Mouse (Mus musculus) left cerebral cortex, adult 2 months (tissue): ENCODE measurements around the gene Psme2. TPM values are rescaled to one million over a fixed set of nuclear protein-coding genes. Genes with fewer than 3 reads are reported as not detected.
A peak's percentile ranks its signal among the peaks of the same experiment; 100 is the strongest.

Experiments used
- DNase-seq, 2 experiments: peaks; one replicate each; pipeline ENCODE4 v3.0.0; 2021 to 2022; ENCODE audit warnings: low spot score in 2 of 2, mixed read lengths in 1 of 2; ENCODE audit errors: extremely low spot score in 1 of 2
- H3K27ac ChIP-seq: fragments of 200-600 bp; 2 replicates; pipeline ENCODE4 v1.8.1; 2022
- H3K4me3 ChIP-seq: fragments of 200-600 bp; 2 replicates; pipeline ENCODE4 v1.8.1; 2022
- CTCF ChIP-seq: fragments of 200-600 bp; IDR thresholded peaks from 2 replicates; pipeline ENCODE4 v1.8.1; 2022; ENCODE audit warnings: antibody characterized with exemption, mild to moderate bottlenecking, moderate library complexity
- intact Hi-C: fragments of 180-260 bp; cut with DNase I; formaldehyde crosslinking; loops from one replicate; pipeline ENCODE4 v1.15.1; 2025
- total RNA-seq, 2 experiments: library from RNA; stranded (reverse); gene quantifications; 2 replicates each; pipeline ENCODE4 v1.2.3; 2021

Gene Psme2
- total RNA-seq, 2 experiments from 2014 or later, result 46.0 to 60.3 TPM

GRCm38 (mm10) chr14:55578668-55579269 lies 12.1 kb downstream of the Psme2 start:
- intact Hi-C loops, result no loop called here
- peak overlapping the region; percentile 70 for H3K4me3 ChIP-seq
- peak overlapping the region; percentile 89 for H3K27ac ChIP-seq
- no peak for DNase-seq
- TF ChIP-seq CTCF, result no peak

GRCm38 (mm10) chr14:55577871-55578667 lies 12.8 kb downstream of the Psme2 start, which contains the start of gene Psme1:
Psme1 (plus strand) TSS chr14:55578123.
- Histone ChIP-seq H3K27ac (peak within 1 kb of the TSS; percentile 89), H3K4me3 (peak within 1 kb of the TSS; percentile 70)
- TF ChIP-seq CTCF, result no peak
- intact Hi-C loops, result no loop called here
- peak; percentile 65 to 71 for DNase-seq

GRCm38 (mm10) chr14:55576376-55576775 lies 14.5 kb downstream of the Psme2 start:
- intact Hi-C loops, result no loop called here
- H3K27ac ChIP-seq, result no peak overlapping the region
- DNase-seq, result peak in 1 of 2 experiments; percentile 28
- no peak overlapping the region for H3K4me3 ChIP-seq
- no peak for TF ChIP-seq CTCF

- no peak overlapping the region for H3K27ac ChIP-seq
- H3K4me3 ChIP-seq, result no peak overlapping the region
- no peak for TF ChIP-seq CTCF
- intact Hi-C loops, result no loop called here
- no peak for DNase-seq
These were observed 15.2 kb downstream of the Psme2 start for GRCm38 (mm10) chr14:55575711-55576110.

GRCm38 (mm10) chr14:55575302-55575701 lies 15.6 kb downstream of the Psme2 start, which contains the start of gene Fitm1:
Fitm1 (plus strand) TSS chr14:55575617.
- Histone ChIP-seq H3K4me3 (no peak within 1 kb of the TSS), H3K27ac (no peak within 1 kb of the TSS)
- DNase-seq, result no peak
- intact Hi-C loops, result no loop called here
- TF ChIP-seq CTCF, result no peak

- TF ChIP-seq CTCF, result no peak
- H3K4me3 ChIP-seq, result no peak overlapping the region
- intact Hi-C loops, result no loop called here
- H3K27ac ChIP-seq, result no peak overlapping the region
- DNase-seq, result no peak
These were observed 19.2 kb downstream of the Psme2 start for GRCm38 (mm10) chr14:55571760-55572159.

GRCm38 (mm10) chr14:55570588-55570987 lies 20.3 kb downstream of the Psme2 start:
- no peak for TF ChIP-seq CTCF
- intact Hi-C loops, result no loop called here
- DNase-seq, result no peak
- Histone ChIP-seq H3K4me3 (no peak overlapping the region), H3K27ac (no peak overlapping the region)

- TF ChIP-seq CTCF, result no peak
- Histone ChIP-seq H3K4me3 (no peak overlapping the region), H3K27ac (no peak overlapping the region)
- no peak for DNase-seq
- intact Hi-C loops, result no loop called here
These were observed 23.4 kb downstream of the Psme2 start for GRCm38 (mm10) chr14:55567496-55567895.

GRCm38 (mm10) chr14:55565748-55566147 lies 25.2 kb downstream of the Psme2 start:
- no peak overlapping the region for H3K4me3 ChIP-seq
- no peak overlapping the region for H3K27ac ChIP-seq
- DNase-seq, result no peak
- TF ChIP-seq CTCF, result no peak; the same call in none of the 2 replicates
- intact Hi-C loops, result no loop called here

GRCm38 (mm10) chr14:55563249-55563648 lies 27.7 kb downstream of the Psme2 start:
- intact Hi-C loops, result no loop called here

GRCm38 (mm10) chr14:55561860-55562259 lies 29.1 kb downstream of the Psme2 start:
- no peak for TF ChIP-seq CTCF

More at GRCm38 (mm10) chr14:55563249-55563648, 27.7 kb downstream of the Psme2 start:
- no peak for DNase-seq
- H3K27ac ChIP-seq, result no peak overlapping the region
- no peak for TF ChIP-seq CTCF
- H3K4me3 ChIP-seq, result no peak overlapping the region

More at GRCm38 (mm10) chr14:55561860-55562259, 29.1 kb downstream of the Psme2 start:
- Histone ChIP-seq H3K4me3 (no peak overlapping the region), H3K27ac (no peak overlapping the region)
- no peak for DNase-seq
- intact Hi-C loops, result no loop called here
